Mouse (Mus musculus) kidney, postnatal 14 days (tissue): ENCODE measurements around the gene Evpl.
"Not testable (repeated sequence)": the region's sequence is repeated elsewhere in the genome, so short reads cannot be mapped to it uniquely, and the experiment has no call there.

Experiments
- DNase-seq: peaks from one replicate; pipeline ENCODE4 v3.0.0; 2022; ENCODE audit warnings: mixed read lengths

Evpl gene

DNA sequence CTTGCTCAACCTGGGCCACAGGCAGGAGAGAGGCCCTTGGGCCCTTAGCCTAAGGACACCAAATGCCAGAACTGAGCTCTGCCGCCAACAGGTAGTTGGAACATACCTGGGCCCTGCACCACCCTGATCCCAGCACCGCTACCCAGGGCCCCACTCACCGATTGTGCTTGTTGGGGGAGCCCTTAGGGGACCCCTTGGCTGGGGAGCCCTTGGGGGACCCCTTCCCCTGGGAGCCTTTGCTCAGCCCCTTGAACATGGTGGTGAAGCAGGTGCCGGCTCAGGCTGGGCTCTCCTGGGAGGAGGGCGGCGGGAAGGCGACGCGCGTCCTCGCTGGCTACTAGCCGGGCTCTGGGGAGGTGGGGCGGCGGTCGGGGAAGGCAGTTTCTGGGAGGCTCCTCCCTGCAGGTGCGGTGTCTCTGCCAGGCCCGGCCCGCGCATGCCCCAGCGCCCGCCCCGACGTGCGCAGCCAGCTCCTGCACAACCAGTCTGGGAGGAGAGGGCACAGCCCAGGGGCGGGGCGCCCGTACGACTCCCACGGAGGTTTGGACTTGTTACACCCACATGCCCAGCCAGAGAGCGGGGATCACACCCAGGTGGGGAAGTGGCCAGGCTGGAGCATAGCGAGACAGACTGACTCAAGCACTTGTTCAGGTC, at the start of gene Evpl:
TSS of gene Evpl (minus strand) at position 336 of the 654 bp plus-strand sequence.
- DNase-seq = peak; percentile 95

DNA sequence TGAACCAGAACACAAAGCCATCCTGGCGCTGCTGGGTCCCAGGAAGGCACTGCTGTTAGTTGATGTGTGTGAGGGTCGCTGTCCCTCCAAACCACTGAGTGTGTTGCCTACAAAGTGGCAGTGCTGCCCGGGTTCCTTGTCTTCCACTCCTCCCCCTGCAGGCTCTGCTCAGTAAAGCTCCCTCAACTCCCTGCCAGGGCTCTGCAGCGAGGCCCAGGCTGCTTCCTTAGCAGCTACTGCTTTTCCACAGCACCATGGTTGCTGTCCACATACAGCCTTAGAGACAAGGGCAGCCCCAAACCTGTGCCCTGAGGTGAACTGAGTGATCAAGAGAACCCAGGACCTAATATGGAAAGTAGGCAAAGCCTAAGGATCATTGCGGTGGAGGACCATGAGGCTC, 49.5 kb upstream of the Evpl start:
- no peak for DNase-seq

- peak; percentile 72 for DNase-seq
These were observed 47.9 kb upstream of the Evpl start for GRCm38 (mm10) chr11:116285770-116286191.

- DNase-seq = no peak
These were observed 46.1 kb upstream of the Evpl start for GRCm38 (mm10) chr11:116283982-116284381.

GRCm38 (mm10) chr11:116282912-116283521, 45.1 kb upstream of the Evpl start:
- DNase-seq = no peak

DNA sequence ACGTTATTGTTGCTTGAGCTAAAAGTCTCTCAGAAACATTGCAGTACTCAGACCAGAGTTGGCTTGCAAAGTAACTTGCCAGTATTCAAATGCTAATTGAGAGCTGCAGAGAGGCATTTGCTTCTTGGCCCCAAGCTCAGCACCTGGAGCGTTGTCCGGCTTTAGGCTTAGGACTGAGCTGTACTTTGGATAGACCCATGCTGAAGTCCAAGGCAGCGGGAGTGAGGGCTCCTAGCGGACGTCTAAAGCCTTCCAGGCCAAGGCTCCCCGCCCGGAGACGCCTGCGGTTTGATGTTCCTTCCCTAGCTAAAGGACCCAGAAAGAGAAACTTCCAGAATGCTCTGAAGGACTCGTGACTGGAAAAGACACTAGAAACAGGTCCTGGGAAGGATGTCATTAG, 44.2 kb upstream of the Evpl start:
- peak; percentile 40 for DNase-seq

- DNase-seq = no peak
These were observed 43.8 kb upstream of the Evpl start for GRCm38 (mm10) chr11:116281671-116282070.

GRCm38 (mm10) chr11:116280751-116281663, 43.1 kb upstream of the Evpl start, which contains the start of gene Galr2:
TSS of gene Galr2 (plus strand) at chr11:116280939.
- DNase-seq = peak; percentile 29

DNA sequence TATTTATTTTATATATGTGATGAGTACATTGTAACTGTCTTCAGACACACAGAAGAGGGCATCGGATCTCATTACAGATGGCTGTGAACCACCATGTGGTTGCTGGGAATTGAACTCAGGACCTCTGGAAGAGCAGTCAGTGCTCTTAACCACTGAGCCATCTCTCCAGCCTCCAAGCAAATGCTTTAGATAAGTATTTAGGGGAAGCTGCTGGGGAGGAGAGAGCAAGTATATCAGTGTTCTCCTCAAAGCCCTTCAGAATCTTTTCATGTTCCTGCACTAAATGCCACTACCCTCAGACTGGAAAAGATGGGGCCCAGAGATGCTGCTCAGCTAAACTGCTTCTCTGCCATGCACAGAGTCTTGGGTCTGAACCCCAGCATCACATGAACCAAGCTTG, 39.3 kb upstream of the Evpl start:
- DNase-seq = not testable (repeated sequence)

GRCm38 (mm10) chr11:116274045-116274666, 36.3 kb upstream of the Evpl start, which contains the start of gene Srp68:
TSS of gene Srp68 (minus strand) at chr11:116274217.
- peak; percentile 96 for DNase-seq

DNA sequence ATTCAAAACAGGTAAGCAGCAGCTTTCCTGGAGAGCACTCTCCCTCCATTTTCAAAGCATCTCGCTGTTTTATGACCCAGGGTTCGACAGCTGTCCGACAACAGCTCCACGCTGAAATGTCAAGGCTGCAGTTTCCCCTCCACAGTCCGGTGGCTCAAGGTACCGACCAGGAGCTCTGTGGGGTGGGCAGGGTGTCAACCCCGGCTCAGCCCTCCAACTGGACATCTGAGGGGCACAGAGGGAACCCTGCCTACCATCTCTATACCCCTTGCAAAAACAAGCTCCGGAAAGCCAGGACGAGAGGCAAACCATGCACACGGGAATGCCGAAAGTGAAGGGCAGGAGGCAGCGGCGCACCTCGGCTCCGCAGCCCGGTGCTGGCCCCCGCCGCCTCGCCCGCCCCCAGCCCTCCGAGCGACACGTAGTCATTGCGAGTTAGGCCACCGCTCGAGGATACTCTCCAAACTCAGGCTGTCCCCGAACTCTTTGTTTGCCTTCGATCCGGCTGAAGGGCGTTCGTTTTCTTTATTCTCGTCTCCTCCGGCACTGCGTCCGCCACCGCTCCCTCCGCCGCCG, 35.7 kb upstream of the Evpl start:
- no peak for DNase-seq

DNA sequence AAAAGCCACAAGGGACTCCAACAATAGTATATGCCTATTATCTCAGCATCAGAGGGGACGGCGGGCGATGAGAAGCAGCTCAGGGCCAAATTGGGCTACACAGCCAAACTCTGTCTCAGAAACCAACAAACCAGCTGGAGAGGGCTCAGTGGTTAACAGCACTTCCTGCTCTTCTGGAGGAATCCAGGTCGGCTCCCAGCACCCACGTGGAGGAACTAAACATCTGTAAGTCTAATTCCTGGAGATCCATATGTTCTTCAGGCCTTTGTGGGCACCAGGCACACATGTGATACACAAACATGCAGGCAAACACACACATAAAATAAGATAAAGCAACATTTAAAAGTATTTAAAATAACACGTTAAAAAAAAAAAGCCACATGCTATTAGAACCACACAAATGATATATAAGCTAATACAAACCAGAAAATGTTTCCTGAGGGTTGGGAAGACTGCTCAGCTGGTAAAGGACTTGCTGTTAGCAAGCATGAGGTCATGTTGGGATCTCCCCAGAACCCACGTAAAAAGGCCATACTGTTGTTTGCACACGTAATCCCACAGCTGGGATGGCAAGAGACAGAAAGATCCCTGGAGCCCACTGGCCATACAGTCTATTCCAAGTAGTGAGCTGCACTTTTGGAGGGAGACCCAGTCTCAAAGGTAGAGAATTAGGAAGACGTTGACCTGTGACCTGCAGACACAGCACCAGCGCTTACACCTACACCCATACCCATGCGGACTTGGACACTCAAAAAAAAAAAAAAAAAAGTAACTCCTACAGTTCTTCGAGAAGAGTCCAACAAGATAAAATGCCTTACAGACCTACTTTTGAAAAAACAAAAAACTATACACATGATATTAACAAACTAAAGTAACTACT, 35.0 kb upstream of the Evpl start:
- no peak for DNase-seq

DNA sequence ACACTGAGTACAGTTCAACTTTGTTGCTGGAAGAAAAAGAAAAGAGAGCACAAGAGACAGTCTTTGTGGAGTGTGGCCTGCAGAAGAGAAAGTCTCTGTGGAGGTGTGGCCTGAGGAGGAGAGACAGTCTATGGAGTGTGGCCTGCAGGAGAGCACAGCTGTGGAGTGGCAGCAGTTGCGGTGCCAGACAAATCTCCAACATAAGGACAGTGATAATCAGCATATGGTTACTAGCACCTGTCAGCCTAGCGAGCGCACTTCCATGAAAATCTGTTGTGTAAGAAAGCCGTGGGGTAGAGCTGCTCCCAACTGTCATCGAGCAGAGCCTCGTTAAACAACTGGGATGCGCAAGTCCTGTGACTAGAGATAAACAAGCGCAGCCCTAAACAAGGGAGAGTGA, 31.7 kb upstream of the Evpl start:
- DNase-seq = no peak

- no peak for DNase-seq
These were observed 30.4 kb upstream of the Evpl start for GRCm38 (mm10) chr11:116268313-116268712.

GRCm38 (mm10) chr11:116267637-116268036, 29.8 kb upstream of the Evpl start:
- no peak for DNase-seq

- no peak for DNase-seq
These were observed 28.0 kb upstream of the Evpl start for GRCm38 (mm10) chr11:116265850-116266249.

DNA sequence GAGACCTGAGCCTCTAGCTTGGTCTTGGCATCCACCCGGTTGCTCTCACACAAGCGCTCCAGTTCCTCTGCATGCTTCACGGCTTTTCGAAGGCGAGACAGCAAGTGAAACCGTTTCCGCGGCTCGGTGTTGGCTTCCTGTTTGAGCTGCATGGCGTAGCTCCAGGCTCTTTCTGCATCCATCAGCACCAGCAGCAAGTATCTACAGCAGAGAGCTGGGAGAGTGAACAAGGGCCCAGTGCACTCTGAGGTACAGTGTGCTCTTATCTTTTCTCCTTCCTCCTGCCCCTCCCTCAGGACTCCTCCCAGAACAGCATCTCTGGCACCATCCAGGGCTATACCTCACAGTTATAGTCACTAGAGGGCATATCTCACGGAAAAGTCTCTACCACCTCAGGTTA, 27.5 kb upstream of the Evpl start:
- DNase-seq = no peak

DNA sequence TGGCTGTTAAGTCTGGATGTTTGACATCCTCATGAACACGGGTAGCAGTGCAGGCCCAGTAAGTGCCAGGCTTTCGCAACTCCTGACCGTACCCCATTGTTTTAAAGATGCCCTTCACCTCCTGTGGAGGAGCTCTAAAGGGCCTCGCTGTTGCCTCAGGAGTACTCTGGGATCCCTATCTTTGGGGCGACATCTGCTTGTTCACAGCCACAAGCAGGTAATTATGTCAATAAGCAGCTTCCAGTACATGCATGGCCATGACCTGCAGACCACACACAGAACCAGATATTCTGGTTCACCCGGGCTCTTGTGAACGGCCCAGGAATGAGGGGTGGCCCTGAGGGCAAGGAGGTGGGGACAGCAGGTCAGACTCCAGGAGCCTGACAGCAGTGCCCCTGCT, 22.4 kb upstream of the Evpl start:
- DNase-seq = no peak

DNA sequence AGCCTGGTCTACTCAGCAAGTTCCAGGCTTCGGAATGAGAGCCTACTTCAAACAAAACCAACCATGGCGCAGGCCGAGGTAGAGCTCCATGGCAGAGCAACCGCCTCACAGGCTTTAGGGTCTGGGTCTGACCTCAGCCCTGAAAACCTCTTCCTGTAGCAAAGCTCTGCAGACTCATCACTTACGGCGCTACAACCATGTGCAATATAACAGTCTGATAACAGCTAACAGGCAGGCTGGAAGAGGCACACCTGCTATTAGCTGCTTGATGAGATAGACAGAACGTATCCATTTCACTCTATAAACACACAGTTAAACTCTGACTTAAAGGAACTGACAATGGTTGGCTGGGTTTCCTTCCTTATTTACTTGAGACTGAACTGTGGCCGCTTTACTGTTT, 21.6 kb upstream of the Evpl start:
- DNase-seq = no peak

- DNase-seq = peak; percentile 43
These were observed 18.3 kb upstream of the Evpl start for GRCm38 (mm10) chr11:116255982-116256675.
